Mouse (Mus musculus) kidney, embryonic 16.5 days (tissue): ENCODE data around the gene Nudt13. TPM values are rescaled to one million over a fixed set of nuclear protein-coding genes. Genes with fewer than 3 reads are reported as not detected.
A peak's percentile ranks its signal among the peaks of the same experiment; 100 is the strongest.

ENCODE experiments used
- ATAC-seq: fragments of 200-750 bp; cut with Nextera tagmentation; 2 replicates; pipeline ENCODE4 v1.8.0; 2017; ENCODE audit warnings: moderate TSS enrichment; ENCODE audit not compliant: low FRiP score, low TSS enrichment
- H3K27ac ChIP-seq: fragments of 300-500 bp; sonication (generic); 2 replicates; pipeline ENCODE4 v1.5.1; 2014; ENCODE audit warnings: low read length
- H3K27me3 ChIP-seq: fragments of 300-500 bp; sonication (generic); 2 replicates; pipeline ENCODE4 v1.6.1; 2014; ENCODE audit warnings: low read length, control low read depth, mixed read lengths; ENCODE audit not compliant: insufficient read depth
- H3K36me3 ChIP-seq: fragments of 300-500 bp; sonication (generic); 2 replicates; pipeline ENCODE4 v1.6.1; 2014; ENCODE audit warnings: low read length, control low read depth, mixed read lengths; ENCODE audit not compliant: insufficient read depth
- H3K4me1 ChIP-seq: fragments of 300-500 bp; sonication (generic); 2 replicates; pipeline ENCODE4 v1.6.1; 2014; ENCODE audit warnings: low read length, control low read depth, mixed read lengths; ENCODE audit not compliant: insufficient read depth
- H3K4me2 ChIP-seq: fragments of 300-500 bp; sonication (generic); replicated peaks from 2 replicates; pipeline ENCODE4 v1.6.1; 2014; ENCODE audit warnings: low read depth, low read length
- H3K4me3 ChIP-seq: fragments of 300-500 bp; sonication (generic); 2 replicates; pipeline ENCODE4 v1.5.1; 2014; ENCODE audit warnings: mild to moderate bottlenecking, low read length
- H3K9ac ChIP-seq: fragments of 300-500 bp; sonication (generic); replicated peaks from 2 replicates; pipeline ENCODE4 v1.6.1; 2014; ENCODE audit warnings: low read length
- H3K9me3 ChIP-seq: fragments of 300-500 bp; sonication (generic); 2 replicates; pipeline ENCODE4 v1.6.1; 2016; ENCODE audit warnings: low read length, control low read depth
- WGBS: fragments of 180-500 bp; shearing (Covaris S2); extraction: QIAGEN DNeasy Blood & Tissue Kit; methylation state at CpG from one replicate; pipeline ENCODE4 v1.1.7; 2014; 5-methylcytosine and 5-hydroxymethylcytosine counted together
- polyA plus RNA-seq: library from polyadenylated mRNA; unstranded; fragments of >200 nt; fragmentation: Nextera tagmentation; extraction: Ambion mirVana; gene quantifications from 2 replicates; pipeline ENCODE4 v1.2.1, GENCODE M21; 2015

Nudt13 gene
- polyA plus RNA-seq, 1 experiment from 2014 or later = 13.9 TPM

DNA sequence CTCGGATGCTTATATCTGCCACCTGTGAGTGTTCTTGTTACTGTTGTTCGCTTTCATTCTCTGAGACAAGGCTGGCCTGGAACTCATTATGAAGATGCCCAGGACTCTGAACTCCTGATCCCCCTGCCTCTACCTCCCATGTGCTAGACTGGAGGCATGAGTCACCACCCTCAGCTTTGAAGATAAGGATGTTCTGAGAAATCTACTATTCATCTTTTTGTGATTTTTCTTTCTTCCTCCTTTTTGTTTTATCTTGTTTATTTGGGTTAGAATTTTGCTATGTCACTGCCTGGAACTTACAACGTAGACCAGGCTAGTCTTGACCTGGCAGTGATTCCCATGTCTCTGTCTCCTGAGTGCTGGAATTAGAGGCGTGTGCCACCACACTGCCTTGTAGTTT lies 36.8 kb downstream of the Nudt13 start:
- Histone ChIP-seq H3K4me3 (no peak overlapping the region), H3K36me3 (peaks cover 44% of the 10 kb centered on the region), H3K4me2 (no peak overlapping the region), H3K9ac (no peak overlapping the region), H3K27ac (no peak overlapping the region), H3K4me1 (no peaks in the 10 kb centered on the region), H3K9me3 (no peaks in the 10 kb centered on the region), H3K27me3 (no peaks in the 10 kb centered on the region)
- WGBS = 93% methylated on average over 4 of the region's 4 CpGs
- no peak for ATAC-seq

DNA sequence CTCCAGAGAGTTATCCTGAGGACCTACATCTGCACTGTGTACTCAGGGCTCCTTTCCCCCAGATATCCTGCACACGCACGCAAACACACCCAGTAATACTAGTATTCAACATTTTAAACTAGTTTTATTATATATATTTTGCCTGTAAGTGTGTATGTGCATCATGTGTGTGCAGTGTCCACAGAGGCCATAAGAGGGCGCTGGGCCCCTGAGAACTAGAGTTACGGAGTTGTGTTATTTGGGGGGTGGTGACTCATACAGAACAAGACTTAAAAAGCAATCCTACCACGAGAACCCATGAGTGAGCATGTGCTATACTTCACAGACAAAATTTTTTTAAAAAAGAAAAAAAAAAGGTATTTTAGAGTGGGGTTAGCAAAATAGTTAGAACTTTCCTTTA lies 44.9 kb downstream of the Nudt13 start:
- H3K4me3 ChIP-seq = no peak overlapping the region
- WGBS = 97% methylated on average over 5 of the region's 5 CpGs
- no peak overlapping the region for H3K27ac ChIP-seq
- no peaks in the 10 kb centered on the region for H3K4me1 ChIP-seq
- no peak overlapping the region for H3K9ac ChIP-seq
- H3K27me3 ChIP-seq = no peaks in the 10 kb centered on the region
- no peaks in the 10 kb centered on the region for H3K9me3 ChIP-seq
- H3K36me3 ChIP-seq = peaks cover 43% of the 10 kb centered on the region
- no peak for ATAC-seq
- H3K4me2 ChIP-seq = no peak overlapping the region

DNA sequence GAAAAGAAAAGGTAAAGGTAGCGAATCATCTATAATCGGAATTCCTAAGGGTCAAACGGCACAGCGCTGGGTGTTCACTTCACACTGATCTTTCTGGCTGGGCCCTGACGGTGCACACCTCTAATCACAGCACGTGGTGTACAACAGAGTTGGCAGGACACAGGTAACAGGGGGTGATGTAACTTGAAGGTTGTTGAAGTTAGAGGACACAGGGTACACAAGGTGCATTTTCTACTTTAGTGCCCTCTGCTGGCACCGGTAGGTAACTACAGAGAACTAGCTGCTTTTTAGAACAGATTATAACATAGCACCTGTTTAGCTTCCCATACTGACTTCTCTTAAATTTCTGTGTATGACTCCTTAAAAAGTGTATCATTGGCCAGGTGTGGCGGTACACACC lies 45.7 kb downstream of the Nudt13 start:
- no peak for ATAC-seq
- no peaks in the 10 kb centered on the region for H3K27me3 ChIP-seq
- H3K9me3 ChIP-seq = no peaks in the 10 kb centered on the region
- 89% methylated on average over 8 of the region's 8 CpGs for WGBS
- no peak overlapping the region for H3K4me2 ChIP-seq
- H3K4me3 ChIP-seq = no peak overlapping the region
- H3K9ac ChIP-seq = no peak overlapping the region
- peaks cover 43% of the 10 kb centered on the region for H3K36me3 ChIP-seq
- no peak overlapping the region for H3K27ac ChIP-seq
- no peaks in the 10 kb centered on the region for H3K4me1 ChIP-seq

DNA sequence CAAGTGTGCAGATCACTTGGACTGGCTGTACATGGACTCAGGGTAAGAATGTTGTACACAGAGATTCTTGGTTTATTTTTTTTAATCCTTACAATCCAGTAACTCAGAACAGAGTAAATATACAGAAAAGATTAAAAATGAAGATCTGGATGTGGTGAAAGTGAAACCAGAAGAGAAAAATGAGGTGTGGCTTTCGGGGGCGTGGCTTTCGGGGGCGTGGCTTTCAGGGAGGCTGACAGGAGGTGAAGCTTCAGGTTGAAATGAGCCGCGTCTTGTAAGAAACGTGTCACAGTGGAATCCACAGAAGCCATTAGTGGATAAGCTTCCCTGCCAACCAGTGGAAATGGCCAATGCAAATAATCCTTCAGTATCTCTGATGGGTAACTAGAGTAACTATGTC lies 46.4 kb downstream of the Nudt13 start:
- H3K9me3 ChIP-seq = no peaks in the 10 kb centered on the region
- no peak overlapping the region for H3K9ac ChIP-seq
- H3K27me3 ChIP-seq = no peaks in the 10 kb centered on the region
- WGBS = 82% methylated on average over 7 of the region's 7 CpGs
- ATAC-seq = no peak
- H3K36me3 ChIP-seq = peaks cover 39% of the 10 kb centered on the region
- H3K4me2 ChIP-seq = no peak overlapping the region
- H3K27ac ChIP-seq = no peak overlapping the region
- H3K4me3 ChIP-seq = no peak overlapping the region
- no peaks in the 10 kb centered on the region for H3K4me1 ChIP-seq

DNA sequence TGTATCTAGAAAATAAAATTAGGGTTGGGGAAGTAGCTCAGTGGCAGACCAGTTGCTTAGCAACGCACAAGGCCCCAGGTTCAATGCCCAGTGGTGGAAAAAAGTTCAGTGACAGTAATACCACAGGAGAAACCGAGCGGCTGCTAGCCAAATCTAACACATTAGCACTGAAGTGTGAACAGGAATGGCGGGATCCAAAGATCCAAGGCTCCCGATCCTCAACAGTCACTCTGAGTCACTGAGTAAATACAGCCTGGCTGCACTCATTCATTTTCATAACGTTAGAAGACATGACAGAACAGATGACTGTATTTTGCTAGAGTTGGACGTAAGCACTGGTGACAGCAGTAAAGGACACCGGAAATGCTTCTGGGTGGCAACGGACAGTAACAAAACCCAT lies 51.4 kb downstream of the Nudt13 start:
- H3K36me3 ChIP-seq = peaks cover 24% of the 10 kb centered on the region
- WGBS = 81% methylated on average over 9 of the region's 9 CpGs
- no peak overlapping the region for H3K9ac ChIP-seq
- no peak overlapping the region for H3K4me2 ChIP-seq
- ATAC-seq = no peak
- H3K9me3 ChIP-seq = no peaks in the 10 kb centered on the region
- H3K4me1 ChIP-seq = peaks cover 18% of the 10 kb centered on the region
- H3K4me3 ChIP-seq = no peak overlapping the region
- no peak overlapping the region for H3K27ac ChIP-seq
- no peaks in the 10 kb centered on the region for H3K27me3 ChIP-seq

DNA sequence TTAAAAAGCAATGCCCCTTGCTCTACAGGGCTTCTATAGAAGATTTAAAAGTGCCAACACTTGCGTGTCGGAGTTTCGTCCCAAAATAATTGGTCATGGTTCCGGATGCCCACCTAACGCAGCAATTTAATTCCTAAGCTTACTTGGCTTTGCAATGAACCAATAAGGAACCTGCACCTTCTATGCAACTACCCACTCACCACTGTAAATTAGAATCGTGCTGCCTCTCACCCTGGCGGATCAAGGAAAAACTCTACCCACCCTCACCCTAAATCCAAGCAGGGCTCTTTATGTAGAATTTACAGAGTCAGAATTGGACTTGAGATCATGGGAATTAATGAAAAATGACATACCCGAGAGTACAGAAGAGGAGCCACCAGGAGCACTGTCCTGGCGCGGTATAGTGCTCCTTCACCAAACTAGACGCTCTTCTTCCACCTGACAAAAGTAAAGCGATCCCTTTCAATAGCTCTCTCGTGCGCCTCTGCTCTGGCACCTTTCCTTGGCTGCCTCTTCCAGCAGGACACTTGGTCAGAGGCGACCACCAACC lies 53.0 kb downstream of the Nudt13 start:
- H3K36me3 ChIP-seq = peaks cover 13% of the 10 kb centered on the region

DNA sequence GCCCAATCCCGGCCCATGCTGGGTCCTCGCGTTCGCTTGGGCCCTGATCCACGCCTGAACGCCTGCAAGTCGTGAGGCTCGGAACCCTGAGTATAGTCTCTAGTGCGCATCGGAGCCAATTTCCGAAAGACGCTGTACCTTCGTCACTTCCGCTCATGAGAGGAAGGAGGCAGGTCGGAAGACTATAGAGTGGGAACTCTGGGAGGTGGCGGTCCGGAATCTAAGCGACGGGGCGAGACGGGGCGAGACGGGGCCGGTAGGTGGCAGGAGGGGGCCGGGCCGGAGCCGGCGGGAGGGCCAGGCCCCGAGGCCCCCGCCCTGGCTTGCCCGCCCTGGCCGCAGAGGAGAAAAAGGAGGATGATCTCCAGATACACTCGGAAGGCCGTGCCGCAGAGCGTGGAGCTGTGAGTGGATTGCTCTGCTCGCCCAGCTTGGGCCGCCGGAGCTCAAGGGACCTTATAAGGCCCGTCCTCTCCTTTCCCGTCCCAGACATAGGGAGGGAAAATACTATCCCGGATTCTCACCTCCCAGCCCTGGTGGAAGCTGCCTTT lies 53.6 kb downstream of the Nudt13 start, which contains the start of the genes Ecd and Fam149b:
Gene Ecd (minus strand): TSS at position 131 of the 551 bp plus-strand sequence.
Gene Fam149b (plus strand): TSS at position 172 of the 551 bp plus-strand sequence.
- WGBS = 1% methylated on average over 42 of the region's 42 CpGs
- peak; percentile 99 for ATAC-seq
- H3K4me3 ChIP-seq = peak within 1 kb of the TSS; percentile 72
- peaks cover 13% of the 10 kb centered on the region for H3K36me3 ChIP-seq
- peak within 1 kb of the TSS; percentile 98 for H3K9ac ChIP-seq
- H3K27me3 ChIP-seq = no peaks in the 10 kb centered on the region
- H3K27ac ChIP-seq = peak within 1 kb of the TSS; percentile 93
- H3K4me2 ChIP-seq = peak within 1 kb of the TSS; percentile 77
- H3K4me1 ChIP-seq = peaks cover 18% of the 10 kb centered on the region
- no peaks in the 10 kb centered on the region for H3K9me3 ChIP-seq

More for the DNA sequence above, 53.0 kb downstream of the Nudt13 start:
- Histone ChIP-seq H3K4me2 (peak overlapping the region; percentile 72), H3K9me3 (no peaks in the 10 kb centered on the region), H3K9ac (peak overlapping the region; percentile 98), H3K27me3 (no peaks in the 10 kb centered on the region), H3K27ac (peak overlapping the region; percentile 93), H3K4me1 (peaks cover 18% of the 10 kb centered on the region), H3K4me3 (peak overlapping the region; percentile 72)
- ATAC-seq = peak; percentile 33; the same call in 1 of the 2 replicates
- WGBS = 2% methylated on average over 15 of the region's 15 CpGs

DNA sequence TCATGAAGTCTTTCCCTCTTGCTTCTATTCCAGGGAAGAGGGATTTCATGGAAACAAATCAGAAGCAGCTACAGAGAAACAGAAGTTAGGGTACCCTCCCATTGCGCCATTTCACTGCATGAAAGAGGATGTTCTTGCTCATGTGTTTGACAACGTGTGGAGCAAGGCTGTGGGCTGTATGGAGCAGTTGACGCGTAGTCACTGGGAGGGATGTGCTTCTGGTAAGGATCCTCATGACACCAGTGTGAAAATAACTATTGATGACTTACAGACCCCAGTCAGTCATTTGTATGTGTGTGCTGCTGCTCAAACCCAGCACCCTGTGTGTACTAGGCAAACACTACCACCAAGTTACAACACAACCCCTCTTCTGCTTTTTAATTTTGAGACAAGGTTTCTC lies 68.7 kb downstream of the Nudt13 start:
- H3K4me3 ChIP-seq = no peak overlapping the region
- no peaks in the 10 kb centered on the region for H3K9me3 ChIP-seq
- no peak overlapping the region for H3K9ac ChIP-seq
- no peak for ATAC-seq
- WGBS = 93% methylated on average over 4 of the region's 4 CpGs
- no peaks in the 10 kb centered on the region for H3K4me1 ChIP-seq
- H3K27ac ChIP-seq = no peak overlapping the region
- no peak overlapping the region for H3K4me2 ChIP-seq
- no peaks in the 10 kb centered on the region for H3K27me3 ChIP-seq
- H3K36me3 ChIP-seq = peaks cover 50% of the 10 kb centered on the region
